Mouse (Mus musculus) left cerebral cortex, adult 9 months (tissue): ENCODE results near the gene Fam217a.
"Not testable (repeated sequence)": the region's sequence is repeated elsewhere in the genome, so short reads cannot be mapped to it uniquely, and the experiment has no call there.

Source experiments
- DNase-seq, 2 experiments: peaks; one replicate each; pipeline ENCODE4 v3.0.0; 2022; ENCODE audit warnings: low spot score in 2 of 2

The Fam217a gene

GRCm38 (mm10) chr13:34874736-34875135, 49.4 kb downstream of the Fam217a start:
- peak in 1 of 2 experiments; percentile 1 for DNase-seq

GRCm38 (mm10) chr13:34873801-34874681, 50.1 kb downstream of the Fam217a start:
- DNase-seq: peak; percentile 88 to 95

GRCm38 (mm10) chr13:34864420-34865169, 59.5 kb downstream of the Fam217a start:
- peak; percentile 23 to 69 for DNase-seq

GRCm38 (mm10) chr13:34861166-34861565, 62.9 kb downstream of the Fam217a start:
- DNase-seq: not testable (repeated sequence)
